Mouse (Mus musculus): ENCODE data around the gene Scarf2. TPM values are rescaled to one million over a fixed set of nuclear protein-coding genes. Genes with fewer than 3 reads are reported as not detected.

The Scarf2 gene
- total and polyA plus RNA-seq, 3 experiments, result 0.62 to 1.2 TPM; not detected in 1

GRCm38 (mm10) chr16:17857157-17857556 is 60.1 kb downstream of the Scarf2 start:
- Histone ChIP-seq H3K36me3 (ENCODE audit: control insufficient read depth in 1 of 2, insufficient read depth in 2 of 2, low read length in 2 of 2) (peaks cover 0 to 18% of the 10 kb centered on the region in 2 experiments; a peak in 2 of 4 replicates), H3K27me3 (ENCODE audit: control insufficient read depth in 1 of 2, insufficient read depth in 2 of 2, low read length in 2 of 2) (no peaks in the 10 kb centered on the region), H3K4me3 (ENCODE audit: control insufficient read depth in 1 of 2, insufficient read depth in 1 of 2, low read depth in 2 of 2, low read length in 2 of 2) (no peak overlapping the region), H3K27ac (ENCODE audit: control insufficient read depth, low read depth, low read length) (no peak overlapping the region), H3K9ac (ENCODE audit: control insufficient read depth, low read depth, low read length, poor library complexity, severe bottlenecking) (no peak overlapping the region), H3K79me2 (ENCODE audit: control insufficient read depth, insufficient read depth, low read length, poor library complexity) (no peaks in the 10 kb centered on the region), H3K9me3 (replicated peaks; ENCODE audit: insufficient read depth, low read length) (no peaks in the 10 kb centered on the region), H3K4me1 (ENCODE audit: control insufficient read depth in 1 of 2, insufficient read depth in 2 of 2, low read length in 2 of 2) (no peaks in the 10 kb centered on the region)
- TF ChIP-seq MAX (IDR thresholded peaks at IDR 0.05; ENCODE audit: low read length) (no peak), BHLHE40 (IDR thresholded peaks at IDR 0.05; ENCODE audit: borderline replicate concordance, low read depth, low read length) (no peak), ZNF384 (IDR thresholded peaks at IDR 0.05; ENCODE audit: low read depth, low read length) (no peak), MAZ (IDR thresholded peaks at IDR 0.05; ENCODE audit: low read depth, low read length) (no peak), CTCF (IDR thresholded peaks at IDR 0.05 in 2 of 3, conservative IDR thresholded peaks at IDR 0.05 in 1 of 3; ENCODE audit: control insufficient read depth in 1 of 3, insufficient read depth in 1 of 3, low read depth in 2 of 3, low read length in 3 of 3, poor library complexity in 1 of 3, severe bottlenecking in 1 of 3) (no peak), TBP (IDR thresholded peaks at IDR 0.05; ENCODE audit: low read depth, low read length) (no peak), GATA1 (IDR thresholded peaks at IDR 0.05; ENCODE audit: low read depth, low read length) (no peak), TCF12 (IDR thresholded peaks at IDR 0.05; ENCODE audit: low read depth, low read length) (no peak), TAL1 (IDR thresholded peaks at IDR 0.05; ENCODE audit: low read length) (no peak), USF1 (IDR thresholded peaks at IDR 0.05; ENCODE audit: low read depth, low read length) (no peak), CHD2 (IDR thresholded peaks at IDR 0.05; ENCODE audit: low read length) (no peak), MXI1 (IDR thresholded peaks at IDR 0.05; ENCODE audit: low read depth, low read length) (no peak), MYB (IDR thresholded peaks at IDR 0.05; ENCODE audit: low read depth, low read length) (no peak), POLR2AphosphoS2 (IDR thresholded peaks at IDR 0.05; ENCODE audit: low read length) (no peak), UBTF (IDR thresholded peaks at IDR 0.05; ENCODE audit: borderline replicate concordance, insufficient read depth, low read depth, low read length) (no peak), ZKSCAN1 (IDR thresholded peaks at IDR 0.05; ENCODE audit: low read depth, low read length) (no peak), GABPA (IDR thresholded peaks at IDR 0.05; ENCODE audit: low read depth, low read length) (no peak), ELF1 (IDR thresholded peaks at IDR 0.05; ENCODE audit: low read depth, low read length) (no peak), SMC3 (IDR thresholded peaks at IDR 0.05; ENCODE audit: low read depth, low read length) (no peak), HCFC1 (IDR thresholded peaks at IDR 0.05; ENCODE audit: low read depth, low read length) (no peak)
- DNase-seq (ENCODE audit: low read depth, low spot score), result no peak

Other genes with a start within 250 kb of the Scarf2 start
- 0.12 TPM in 1 of 2 replicates, not detected in the other for gene Lrrc74b, start 236.0 kb upstream of the Scarf2 start, total RNA-seq (2012; rRNA removed)
- gene Lrrc74b, start 236.0 kb upstream of the Scarf2 start, polyA plus RNA-seq (2012; ENCODE audit: insufficient read depth in 1 of 2, insufficient read length in 2 of 2, low read depth in 1 of 2, low replicate concordance in 2 of 2, missing spikeins in 1 of 2), result under 1 TPM in 1 of 2 experiments, not detected in 1; 0.10 TPM
- 0.04 TPM in 1 of 2 replicates, not detected in the other for gene P2rx6, start 235.4 kb upstream of the Scarf2 start, total RNA-seq (2012; rRNA removed)
- gene P2rx6, start 235.4 kb upstream of the Scarf2 start, polyA plus RNA-seq (2012; ENCODE audit: insufficient read depth in 1 of 2, insufficient read length in 2 of 2, low read depth in 1 of 2, low replicate concordance in 2 of 2, missing spikeins in 1 of 2), result under 1 TPM in 1 of 2 experiments, not detected in 1; 0.38 TPM
- gene Slc7a4, start 214.1 kb upstream of the Scarf2 start, total RNA-seq (2012; rRNA removed), result 15.4 and 23.1 TPM in 2 replicates
- 10 to 100 TPM in 1 of 2 experiments, not detected in 1; 23.6 TPM for gene Slc7a4, start 214.1 kb upstream of the Scarf2 start, polyA plus RNA-seq (2012; ENCODE audit: insufficient read depth in 1 of 2, insufficient read length in 2 of 2, low read depth in 1 of 2, low replicate concordance in 2 of 2, missing spikeins in 1 of 2)
- gene Smpd4, start 177.9 kb upstream of the Scarf2 start, total RNA-seq (2012; rRNA removed), result 47.6 and 51.0 TPM in 2 replicates
- gene Smpd4, start 177.9 kb upstream of the Scarf2 start, polyA plus RNA-seq (2012; ENCODE audit: insufficient read depth in 1 of 2, insufficient read length in 2 of 2, low read depth in 1 of 2, low replicate concordance in 2 of 2, missing spikeins in 1 of 2), result 100 to 1,000 TPM in 1 of 2 experiments, 10 to 100 TPM in 1; 94.3 to 609 TPM
- 1.7 and 1.9 TPM in 2 replicates for gene Ccdc74a, start 150.8 kb upstream of the Scarf2 start, total RNA-seq (2012; rRNA removed)
- 1 to 10 TPM in 1 of 2 experiments, not detected in 1; 4.6 TPM for gene Ccdc74a, start 150.8 kb upstream of the Scarf2 start, polyA plus RNA-seq (2012; ENCODE audit: insufficient read depth in 1 of 2, insufficient read length in 2 of 2, low read depth in 1 of 2, low replicate concordance in 2 of 2, missing spikeins in 1 of 2)
- gene Med15, start 64.4 kb upstream of the Scarf2 start, total RNA-seq (2012; rRNA removed), result 25.9 and 27.6 TPM in 2 replicates
- gene Med15, start 64.4 kb upstream of the Scarf2 start, polyA plus RNA-seq (2012; ENCODE audit: insufficient read depth in 1 of 2, insufficient read length in 2 of 2, low read depth in 1 of 2, low replicate concordance in 2 of 2, missing spikeins in 1 of 2), result 10 to 100 TPM in 1 of 2 experiments, not detected in 1; 62.0 TPM
- gene Klhl22, start 37.7 kb upstream of the Scarf2 start, total RNA-seq (2012; rRNA removed), result 93.6 and 97.0 TPM in 2 replicates
- 100 to 1,000 TPM in 1 of 2 experiments, 10 to 100 TPM in 1; 82.4 to 191 TPM for gene Klhl22, start 37.7 kb upstream of the Scarf2 start, polyA plus RNA-seq (2012; ENCODE audit: insufficient read depth in 1 of 2, insufficient read length in 2 of 2, low read depth in 1 of 2, low replicate concordance in 2 of 2, missing spikeins in 1 of 2)
- not detected in 2 replicates for gene B830017H08Rik, start 35.8 kb downstream of the Scarf2 start, total RNA-seq (2012; rRNA removed)
- under 1 TPM in 1 of 2 experiments, not detected in 1; 0.06 TPM for gene B830017H08Rik, start 35.8 kb downstream of the Scarf2 start, polyA plus RNA-seq (2012; ENCODE audit: insufficient read depth in 1 of 2, insufficient read length in 2 of 2, low read depth in 1 of 2, low replicate concordance in 2 of 2, missing spikeins in 1 of 2)
- gene Car15, start 41.1 kb downstream of the Scarf2 start, total RNA-seq (2012; rRNA removed), result 2.0 and 2.4 TPM in 2 replicates
- gene Car15, start 41.1 kb downstream of the Scarf2 start, polyA plus RNA-seq (2012; ENCODE audit: insufficient read depth in 1 of 2, insufficient read length in 2 of 2, low read depth in 1 of 2, low replicate concordance in 2 of 2, missing spikeins in 1 of 2), result 1 to 10 TPM in 1 of 2 experiments, not detected in 1; 3.6 TPM
- 0.16 and 0.35 TPM in 2 replicates for gene Gm20518, start 94.4 kb downstream of the Scarf2 start, total RNA-seq (2012; rRNA removed)
- under 1 TPM in 1 of 2 experiments, not detected in 1; 0.53 TPM for gene Gm20518, start 94.4 kb downstream of the Scarf2 start, polyA plus RNA-seq (2012; ENCODE audit: insufficient read depth in 1 of 2, insufficient read length in 2 of 2, low read depth in 1 of 2, low replicate concordance in 2 of 2, missing spikeins in 1 of 2)
- gene Tssk1, start 96.9 kb downstream of the Scarf2 start, total RNA-seq (2012; rRNA removed), result 0.04 TPM in 1 of 2 replicates, not detected in the other
- under 1 TPM in 1 of 2 experiments, not detected in 1; 0.36 TPM for gene Tssk1, start 96.9 kb downstream of the Scarf2 start, polyA plus RNA-seq (2012; ENCODE audit: insufficient read depth in 1 of 2, insufficient read length in 2 of 2, low read depth in 1 of 2, low replicate concordance in 2 of 2, missing spikeins in 1 of 2)
- gene Dgcr2, start 101.3 kb downstream of the Scarf2 start, total RNA-seq (2012; rRNA removed), result 35.1 and 37.1 TPM in 2 replicates
- 10 to 100 TPM in 1 of 2 experiments, not detected in 1; 53.7 TPM for gene Dgcr2, start 101.3 kb downstream of the Scarf2 start, polyA plus RNA-seq (2012; ENCODE audit: insufficient read depth in 1 of 2, insufficient read length in 2 of 2, low read depth in 1 of 2, low replicate concordance in 2 of 2, missing spikeins in 1 of 2)
- 0.10 TPM in 1 of 2 replicates, not detected in the other for gene Tssk2, start 101.4 kb downstream of the Scarf2 start, total RNA-seq (2012; rRNA removed)
- gene Tssk2, start 101.4 kb downstream of the Scarf2 start, polyA plus RNA-seq (2012; ENCODE audit: insufficient read depth in 1 of 2, insufficient read length in 2 of 2, low read depth in 1 of 2, low replicate concordance in 2 of 2, missing spikeins in 1 of 2), result under 1 TPM in 1 of 2 experiments, not detected in 1; 0.24 TPM
- 18.5 and 21.7 TPM in 2 replicates for gene Ess2, start 114.1 kb downstream of the Scarf2 start, total RNA-seq (2012; rRNA removed)
- 10 to 100 TPM in 1 of 2 experiments, not detected in 1; 26.8 TPM for gene Ess2, start 114.1 kb downstream of the Scarf2 start, polyA plus RNA-seq (2012; ENCODE audit: insufficient read depth in 1 of 2, insufficient read length in 2 of 2, low read depth in 1 of 2, low replicate concordance in 2 of 2, missing spikeins in 1 of 2)
- not detected in 2 replicates for gene Gsc2, start 117.8 kb downstream of the Scarf2 start, total RNA-seq (2012; rRNA removed)
- not detected for gene Gsc2, start 117.8 kb downstream of the Scarf2 start, polyA plus RNA-seq (2012; ENCODE audit: insufficient read depth in 1 of 2, insufficient read length in 2 of 2, low read depth in 1 of 2, low replicate concordance in 2 of 2, missing spikeins in 1 of 2)
- 102 and 114 TPM in 2 replicates for gene Slc25a1, start 130.9 kb downstream of the Scarf2 start, total RNA-seq (2012; rRNA removed)
- 100 to 1,000 TPM in 1 of 2 experiments, not detected in 1; 184 TPM for gene Slc25a1, start 130.9 kb downstream of the Scarf2 start, polyA plus RNA-seq (2012; ENCODE audit: insufficient read depth in 1 of 2, insufficient read length in 2 of 2, low read depth in 1 of 2, low replicate concordance in 2 of 2, missing spikeins in 1 of 2)
- not detected in 2 replicates for gene Vpreb2, start 183.1 kb downstream of the Scarf2 start, total RNA-seq (2012; rRNA removed)
- gene Vpreb2, start 183.1 kb downstream of the Scarf2 start, polyA plus RNA-seq (2012; ENCODE audit: insufficient read depth in 1 of 2, insufficient read length in 2 of 2, low read depth in 1 of 2, low replicate concordance in 2 of 2, missing spikeins in 1 of 2), result not detected